ENCODE assay signal across 8 mouse cellular contexts in the genomic region with DNA sequence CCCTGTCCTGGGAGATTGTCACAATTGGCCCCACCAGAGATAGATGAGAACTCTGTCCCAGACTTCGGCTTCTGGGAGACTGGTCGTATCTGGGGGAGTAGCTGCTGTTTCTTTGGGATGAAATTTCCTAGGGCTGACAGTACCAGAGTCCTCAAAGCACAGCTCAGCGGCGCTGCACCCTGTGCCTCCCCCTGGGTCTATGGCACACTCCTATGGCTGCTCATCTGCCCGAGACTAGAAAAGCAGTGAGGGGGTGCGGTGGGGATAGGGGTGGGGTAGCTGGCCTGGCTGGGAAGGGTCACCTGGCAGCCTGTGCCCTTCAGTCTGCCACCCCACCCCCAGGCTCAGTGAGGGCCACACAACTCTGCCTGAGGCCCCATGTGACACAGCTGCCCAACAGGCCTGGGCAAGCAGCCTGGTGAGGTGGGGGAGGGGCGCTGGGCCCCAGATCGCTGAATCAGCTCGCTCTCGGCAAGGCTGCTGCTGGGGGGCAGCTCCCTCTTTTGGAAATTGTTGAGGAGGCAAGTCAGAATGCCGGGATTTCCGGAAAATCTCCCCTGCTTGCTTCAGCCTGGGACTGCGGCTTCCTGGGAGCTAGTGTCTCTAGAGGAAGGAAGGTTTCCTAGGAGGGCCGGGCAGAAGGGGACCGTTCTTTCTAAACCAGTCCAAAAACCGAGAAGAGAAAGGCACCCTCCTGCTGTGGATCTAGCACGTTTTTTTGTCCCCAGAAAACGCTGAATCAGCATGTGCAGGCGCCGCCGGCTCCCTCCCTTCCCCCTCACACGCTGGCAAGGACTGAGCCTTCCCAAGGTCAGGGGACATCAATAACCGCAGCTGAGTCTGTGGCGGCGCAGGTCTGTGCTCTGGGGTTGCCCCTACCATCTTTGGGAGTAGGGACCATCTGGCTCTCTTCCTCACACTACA. TPM values are rescaled to one million over a fixed set of nuclear protein-coding genes. Genes with fewer than 3 reads are reported as not detected.
DNase-seq lines count a peak whose midpoint lies in the region; ATAC-seq and TF ChIP-seq lines count a peak whose summit lies in the region.

No protein-coding gene starts in this region.

- no peak for TF ChIP-seq RAD21 in MEL (IDR thresholded peaks at IDR 0.05; ENCODE audit: low read depth, low read length)

- TF ChIP-seq CTCF in MEL (IDR thresholded peaks at IDR 0.05 in 2 of 3, conservative IDR thresholded peaks at IDR 0.05 in 1 of 3; ENCODE audit: control insufficient read depth in 1 of 3, insufficient read depth in 1 of 3, low read depth in 2 of 3, low read length in 3 of 3, poor library complexity in 1 of 3, severe bottlenecking in 1 of 3), result no peak

- H3K9ac ChIP-seq in MEL (ENCODE audit: control insufficient read depth, low read depth, low read length, poor library complexity, severe bottlenecking), result no peak overlapping the region
- H3K9ac ChIP-seq in forebrain, embryonic 13.5 days, result peak overlapping the region; percentile 61
- peak overlapping the region; percentile 69 for H3K9ac ChIP-seq in heart, embryonic 16.5 days (ENCODE audit: low read length)
- H3K9ac ChIP-seq in liver, embryonic 13.5 days, result peak overlapping the region; percentile 69
- peak overlapping the region; percentile 65 for H3K9ac ChIP-seq in neural tube, embryonic 13.5 days

- no peak overlapping the region for H3K4me3 ChIP-seq in MEL (ENCODE audit: control insufficient read depth in 1 of 2, insufficient read depth in 1 of 2, low read depth in 2 of 2, low read length in 2 of 2)
- H3K4me3 ChIP-seq in forebrain, embryonic 13.5 days, result peak overlapping the region; percentile 34
- peak overlapping the region; percentile 37 for H3K4me3 ChIP-seq in heart, embryonic 16.5 days (ENCODE audit: low read length)
- H3K4me3 ChIP-seq in liver, embryonic 13.5 days (replicated peaks), result peak overlapping the region; percentile 44
- H3K4me3 ChIP-seq in neural tube, embryonic 13.5 days, result peak overlapping the region; percentile 31

- TF ChIP-seq POLR2A in MEL (IDR thresholded peaks at IDR 0.05; ENCODE audit: control insufficient read depth in 1 of 2, insufficient read depth in 1 of 2, low read depth in 1 of 2, low read length in 2 of 2, poor library complexity in 1 of 2), result no peak

- peak overlapping the region; percentile 65 for H3K4me2 ChIP-seq in forebrain, embryonic 13.5 days
- peak overlapping the region; percentile 60 for H3K4me2 ChIP-seq in heart, embryonic 16.5 days (ENCODE audit: low read depth, low read length)
- H3K4me2 ChIP-seq in liver, embryonic 13.5 days, result peak overlapping the region; percentile 70
- H3K4me2 ChIP-seq in neural tube, embryonic 13.5 days, result peak overlapping the region; percentile 61

- 5% methylated on average over 25 of the region's 25 CpGs for WGBS in forebrain, embryonic 13.5 days
- WGBS in heart, embryonic 16.5 days, result 5% methylated on average over 25 of the region's 25 CpGs
- 7% methylated on average over 25 of the region's 25 CpGs for WGBS in liver, embryonic 13.5 days (ENCODE audit: insufficient replicate concordance)
- 1% methylated on average over 25 of the region's 25 CpGs for WGBS in neural tube, embryonic 13.5 days

- no peak for DNase-seq in MEL (ENCODE audit: low read depth, low spot score)
- DNase-seq in cerebellum, adult 11 months, result peak; percentile 82
- DNase-seq in kidney, postnatal 36 days, result peak; percentile 94 to 96
- peak; percentile 62 for DNase-seq in liver, embryonic 13.5 days
- DNase-seq in thymus, postnatal 4 days, result peak; percentile 54

- no peaks in the 10 kb centered on the region for H3K79me2 ChIP-seq in MEL (ENCODE audit: control insufficient read depth, insufficient read depth, low read length, poor library complexity)

- H3K36me3 ChIP-seq in MEL (ENCODE audit: control insufficient read depth in 1 of 2, insufficient read depth in 2 of 2, low read length in 2 of 2), result peaks cover 0 to under 1% of the 10 kb centered on the region in 2 experiments; a peak in 2 of 4 replicates
- peaks cover 10% of the 10 kb centered on the region for H3K36me3 ChIP-seq in forebrain, embryonic 13.5 days (ENCODE audit: poor library complexity, severe bottlenecking)
- H3K36me3 ChIP-seq in heart, embryonic 16.5 days (ENCODE audit: control insufficient read depth, insufficient read depth), result peaks cover 3% of the 10 kb centered on the region; the same call in 1 of the 2 replicates
- peaks cover 26% of the 10 kb centered on the region for H3K36me3 ChIP-seq in liver, embryonic 13.5 days
- H3K36me3 ChIP-seq in neural tube, embryonic 13.5 days, result peaks cover 17% of the 10 kb centered on the region

- TF ChIP-seq EP300 in MEL (IDR thresholded peaks at IDR 0.05; ENCODE audit: low read depth in 1 of 2, low read length in 2 of 2), result no peak

- no peaks in the 10 kb centered on the region for H3K9me3 ChIP-seq in MEL (replicated peaks; ENCODE audit: insufficient read depth, low read length)
- no peaks in the 10 kb centered on the region for H3K9me3 ChIP-seq in forebrain, embryonic 13.5 days (replicated peaks)
- H3K9me3 ChIP-seq in heart, embryonic 16.5 days (replicated peaks; ENCODE audit: control insufficient read depth, low read length), result no peaks in the 10 kb centered on the region
- H3K9me3 ChIP-seq in liver, embryonic 13.5 days (replicated peaks), result no peaks in the 10 kb centered on the region
- no peaks in the 10 kb centered on the region; the same call in 1 of the 2 replicates for H3K9me3 ChIP-seq in neural tube, embryonic 13.5 days

- ATAC-seq in forebrain, embryonic 13.5 days, result peak; percentile 83
- peak; percentile 87 for ATAC-seq in heart, embryonic 16.5 days (replicated peaks; ENCODE audit: extremely low read depth, insufficient read depth, low FRiP score)
- ATAC-seq in liver, embryonic 13.5 days (ENCODE audit: low read depth), result peak; percentile 52
- peak; percentile 79 for ATAC-seq in neural tube, embryonic 13.5 days (ENCODE audit: low read depth)

- H3K27ac ChIP-seq in MEL (ENCODE audit: control insufficient read depth, low read depth, low read length), result no peak overlapping the region
- H3K27ac ChIP-seq in forebrain, embryonic 13.5 days, result peak overlapping the region; percentile 94
- H3K27ac ChIP-seq in heart, embryonic 16.5 days (ENCODE audit: low read length), result peak overlapping the region; percentile 81
- peak overlapping the region; percentile 71 for H3K27ac ChIP-seq in liver, embryonic 13.5 days
- H3K27ac ChIP-seq in neural tube, embryonic 13.5 days (replicated peaks), result peak overlapping the region; percentile 94

- H3K4me1 ChIP-seq in MEL (ENCODE audit: control insufficient read depth in 1 of 2, insufficient read depth in 2 of 2, low read length in 2 of 2), result peaks cover 0 to 4% of the 10 kb centered on the region in 2 experiments; a peak in 2 of 4 replicates
- peaks cover 24% of the 10 kb centered on the region for H3K4me1 ChIP-seq in forebrain, embryonic 13.5 days
- peaks cover 14% of the 10 kb centered on the region for H3K4me1 ChIP-seq in heart, embryonic 16.5 days (ENCODE audit: control insufficient read depth, insufficient read depth, low read length)
- H3K4me1 ChIP-seq in liver, embryonic 13.5 days (replicated peaks), result peaks cover 65% of the 10 kb centered on the region
- peaks cover 31% of the 10 kb centered on the region for H3K4me1 ChIP-seq in neural tube, embryonic 13.5 days (replicated peaks)

- H3K27me3 ChIP-seq in MEL (ENCODE audit: control insufficient read depth in 1 of 2, insufficient read depth in 2 of 2, low read length in 2 of 2), result no peaks in the 10 kb centered on the region
- no peaks in the 10 kb centered on the region for H3K27me3 ChIP-seq in forebrain, embryonic 13.5 days
- no peaks in the 10 kb centered on the region for H3K27me3 ChIP-seq in heart, embryonic 16.5 days (ENCODE audit: control insufficient read depth, insufficient read depth, low read length)
- H3K27me3 ChIP-seq in liver, embryonic 13.5 days, result no peaks in the 10 kb centered on the region
- no peaks in the 10 kb centered on the region for H3K27me3 ChIP-seq in neural tube, embryonic 13.5 days

TF ChIP-seq in MEL, 35 proteins besides CTCF, POLR2A, EP300 and RAD21:
- TF ChIP-seq MAFK (IDR thresholded peaks at IDR 0.05; ENCODE audit: borderline replicate concordance, low read depth, low read length) (peak; percentile 63; the same call in 1 of the 2 replicates), ZKSCAN1 (IDR thresholded peaks at IDR 0.05; ENCODE audit: low read depth, low read length) (no peak)

RNA-seq across cellular contexts. Expression of a gene that starts 9.9 kb away (rescaled TPM):
- 0.03 and 0.19 TPM in 2 replicates for total RNA-seq in MEL (2012; rRNA removed)
- polyA plus RNA-seq in MEL (2012; ENCODE audit: insufficient read depth in 1 of 2, insufficient read length in 2 of 2, low read depth in 1 of 2, low replicate concordance in 2 of 2, missing spikeins in 1 of 2), result 1 to 10 TPM in 1 of 2 experiments, not detected in 1; 1.7 TPM
- polyA plus RNA-seq in forebrain, embryonic 13.5 days (2015; fragmentation: Nextera tagmentation; extraction: Ambion mirVana), result 9.4 and 10.6 TPM in 2 replicates
- 6.9 and 8.0 TPM in 2 replicates for polyA plus RNA-seq in heart, embryonic 16.5 days (2015; fragmentation: Nextera tagmentation; extraction: Ambion mirVana)
- 2.5 and 3.6 TPM in 2 replicates for polyA plus RNA-seq in liver, embryonic 13.5 days (2015; fragmentation: Nextera tagmentation; extraction: Ambion mirVana)
- 18.0 and 19.2 TPM in 2 replicates for polyA plus RNA-seq in neural tube, embryonic 13.5 days (2015; fragmentation: Nextera tagmentation; extraction: Ambion mirVana)

Comparison
In these comparisons a context has a peak if more than half of its experiments do, and no peak if none do; other contexts are left out.
1. H3K4me3 ChIP-seq: peak in forebrain, embryonic 13.5 days (single experiment), heart, embryonic 16.5 days (single experiment), liver, embryonic 13.5 days (single experiment) and neural tube, embryonic 13.5 days (single experiment); none in MEL (0 of 2).
2. Peak in every context shown above with its lines, with median percentiles within 50 percentile points of each other: ATAC-seq and H3K4me2 ChIP-seq.